Mouse (Mus musculus) T-cell, adult 66 days (primary cell): ENCODE results near the gene Ntng2. TPM values are rescaled to one million over a fixed set of nuclear protein-coding genes. Genes with fewer than 3 reads are reported as not detected.

Experiments used
- total RNA-seq, 2 experiments: library from RNA; stranded (reverse); gene quantifications; 3 replicates in 1 of 2; 4 replicates in 1 of 2; pipeline ENCODE4 v1.2.4; 2023

The Ntng2 gene
- 10 to 100 TPM; 15.6 to 18.0 TPM for total RNA-seq

GRCm38 (mm10) chr2:29252599-29253204, at the start of gene Ntng2:
Gene Ntng2 (minus strand): TSS chr2:29253005.

Other genes starting within 250 kb of the Ntng2 start
- under 1 TPM in 1 of 2 experiments, not detected in 1; 0.76 TPM for gene Cfap77, start 197.9 kb downstream of the Ntng2 start, total RNA-seq
- gene Ttf1, start 192.7 kb downstream of the Ntng2 start, total RNA-seq, result 10 to 100 TPM; 33.6 to 34.3 TPM
- gene Setx, start 128.8 kb downstream of the Ntng2 start, total RNA-seq, result 100 to 1,000 TPM; 143 to 147 TPM
- gene Med27, start 93.8 kb upstream of the Ntng2 start, total RNA-seq, result 10 to 100 TPM; 47.3 to 51.7 TPM